Mouse (Mus musculus) limb, embryonic 15.5 days (tissue): ENCODE data around the gene Zbtb38. TPM values are rescaled to one million over a fixed set of nuclear protein-coding genes. Genes with fewer than 3 reads are reported as not detected.

Experiments used
- ATAC-seq: fragments of 200-750 bp; cut with Nextera tagmentation; 2 replicates; pipeline ENCODE4 v1.8.0; 2017; ENCODE audit warnings: low read depth, moderate TSS enrichment; ENCODE audit not compliant: insufficient number of reproducible peaks, low FRiP score, low TSS enrichment
- H3K27ac ChIP-seq: fragments of 300-500 bp; sonication (generic); 2 replicates; pipeline ENCODE4 v1.5.1; 2015; ENCODE audit warnings: moderate library complexity, mild to moderate bottlenecking, inconsistent platforms
- H3K27me3 ChIP-seq: fragments of 300-500 bp; sonication (generic); 2 replicates; pipeline ENCODE4 v1.6.1; 2015; ENCODE audit warnings: inconsistent platforms
- H3K36me3 ChIP-seq: fragments of 300-500 bp; sonication (generic); 2 replicates; pipeline ENCODE4 v1.6.1; 2015; ENCODE audit warnings: inconsistent platforms
- H3K4me1 ChIP-seq: fragments of 300-500 bp; sonication (generic); 2 replicates; pipeline ENCODE4 v1.6.1; 2015; ENCODE audit warnings: inconsistent platforms
- H3K4me2 ChIP-seq: fragments of 300-500 bp; sonication (generic); 2 replicates; pipeline ENCODE4 v1.6.1; 2015; ENCODE audit warnings: mild to moderate bottlenecking, inconsistent platforms
- H3K4me3 ChIP-seq: fragments of 300-500 bp; sonication (generic); 2 replicates; pipeline ENCODE4 v1.5.1; 2015; ENCODE audit warnings: mild to moderate bottlenecking, inconsistent platforms
- H3K9ac ChIP-seq: fragments of 300-500 bp; sonication (generic); 2 replicates; pipeline ENCODE4 v1.6.1; 2015; ENCODE audit warnings: inconsistent platforms
- H3K9me3 ChIP-seq: fragments of 300-500 bp; sonication (generic); 2 replicates; pipeline ENCODE4 v1.6.1; 2016; ENCODE audit warnings: inconsistent platforms
- WGBS: fragments of 180-500 bp; shearing (Covaris S2); methylation state at CpG from one replicate; pipeline ENCODE4 v1.1.7; 2015; 5-methylcytosine and 5-hydroxymethylcytosine counted together
- polyA plus RNA-seq: library from polyadenylated mRNA; unstranded; fragments of >200 nt; fragmentation: Nextera tagmentation; extraction: Ambion mirVana; gene quantifications from 2 replicates; pipeline ENCODE4 v1.2.1, GENCODE M21; 2015

The Zbtb38 gene
- polyA plus RNA-seq, 1 experiment from 2014 or later: 17.2 TPM

DNA sequence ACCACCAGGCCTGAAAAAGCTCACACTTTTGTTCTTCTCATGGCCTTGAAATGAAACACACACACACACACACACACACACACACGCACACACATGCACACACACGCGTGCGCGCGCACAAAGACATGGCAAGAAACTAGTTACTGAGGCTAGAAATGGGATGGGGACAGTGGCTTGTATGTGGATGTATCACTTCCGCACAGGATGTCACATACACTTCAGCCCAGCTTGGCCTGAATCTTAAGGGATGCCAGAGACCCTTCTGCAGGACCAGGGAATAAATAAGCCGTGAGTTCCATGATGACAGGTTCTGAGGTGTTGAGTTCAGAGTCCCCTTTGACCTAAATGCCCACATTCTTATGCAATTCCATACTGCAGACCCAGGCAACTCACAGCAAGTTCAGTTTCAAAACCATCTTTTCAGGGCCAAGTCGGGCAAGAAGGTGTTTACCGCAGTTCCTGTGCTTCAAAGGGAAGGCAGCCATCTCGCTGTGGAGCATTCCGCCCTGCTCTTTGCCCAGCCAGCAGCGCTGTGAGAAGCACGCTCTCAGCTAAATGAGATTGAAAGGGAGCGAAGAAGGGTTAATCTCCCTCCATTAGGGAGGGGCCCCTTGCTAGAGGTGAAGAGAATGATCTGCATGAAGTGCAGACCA, 11.8 kb downstream of the Zbtb38 start:
- Histone ChIP-seq H3K9me3 (no peaks in the 10 kb centered on the region), H3K4me1 (peaks cover 14% of the 10 kb centered on the region; the same call in 1 of the 2 replicates), H3K9ac (no peak overlapping the region), H3K27ac (0 out of 2 replicates have a peak overlapping the region, but pooled peaks have one; percentile 40), H3K4me2 (no peak overlapping the region), H3K4me3 (no peak overlapping the region), H3K36me3 (no peaks in the 10 kb centered on the region), H3K27me3 (no peaks in the 10 kb centered on the region)
- no peak for ATAC-seq
- WGBS: 67% methylated on average over 15 of the region's 15 CpGs

DNA sequence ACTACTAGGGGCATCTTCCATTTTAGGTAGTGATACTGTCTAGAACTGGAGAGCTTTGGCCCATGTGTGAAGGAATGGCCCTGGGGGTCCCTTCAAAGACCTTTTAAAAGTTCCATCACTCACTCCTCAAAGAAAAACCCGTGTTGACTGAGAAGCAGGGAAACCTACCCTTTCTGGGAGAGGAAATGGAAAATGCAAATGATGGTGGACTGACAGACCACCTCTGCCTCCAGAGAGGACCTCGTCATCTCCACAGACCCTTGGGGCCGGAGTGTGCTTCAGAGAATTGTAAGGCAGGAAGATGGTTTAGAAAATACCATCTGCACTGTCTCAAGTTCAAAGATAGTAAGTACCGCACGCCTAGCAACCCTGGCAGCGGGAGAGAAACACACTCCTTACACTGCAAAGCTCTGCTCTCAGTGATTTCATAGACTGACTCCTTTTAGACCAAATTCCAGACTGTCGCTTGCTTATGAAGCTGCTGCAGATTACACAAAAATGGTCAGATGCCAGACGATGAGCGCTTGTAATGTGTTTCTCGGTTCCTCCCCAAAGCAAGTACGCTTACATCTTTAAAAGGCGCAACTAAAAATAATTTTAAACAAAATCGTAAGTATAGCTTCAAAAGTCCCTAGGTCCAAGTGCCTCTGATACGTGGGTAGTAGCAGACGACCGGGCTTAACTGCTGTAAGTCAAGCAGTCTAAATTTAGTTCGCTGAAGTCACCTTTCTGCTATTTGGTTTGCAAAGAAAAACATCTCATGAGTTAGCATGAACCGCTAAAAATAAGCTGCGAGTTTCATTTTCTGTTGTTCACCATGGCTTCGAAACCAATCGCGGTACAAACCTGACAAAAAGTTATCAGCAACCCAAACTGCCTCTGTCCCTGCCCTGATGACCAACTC, 12.6 kb downstream of the Zbtb38 start:
- Histone ChIP-seq H3K36me3 (no peaks in the 10 kb centered on the region), H3K4me1 (peaks cover 17% of the 10 kb centered on the region; the same call in 1 of the 2 replicates), H3K27ac (0 out of 2 replicates have a peak overlapping the region, but pooled peaks have one; percentile 40), H3K27me3 (no peaks in the 10 kb centered on the region), H3K9ac (no peak overlapping the region), H3K9me3 (no peaks in the 10 kb centered on the region), H3K4me2 (no peak overlapping the region), H3K4me3 (no peak overlapping the region)
- WGBS: 73% methylated on average over 22 of the region's 22 CpGs
- ATAC-seq: no peak

DNA sequence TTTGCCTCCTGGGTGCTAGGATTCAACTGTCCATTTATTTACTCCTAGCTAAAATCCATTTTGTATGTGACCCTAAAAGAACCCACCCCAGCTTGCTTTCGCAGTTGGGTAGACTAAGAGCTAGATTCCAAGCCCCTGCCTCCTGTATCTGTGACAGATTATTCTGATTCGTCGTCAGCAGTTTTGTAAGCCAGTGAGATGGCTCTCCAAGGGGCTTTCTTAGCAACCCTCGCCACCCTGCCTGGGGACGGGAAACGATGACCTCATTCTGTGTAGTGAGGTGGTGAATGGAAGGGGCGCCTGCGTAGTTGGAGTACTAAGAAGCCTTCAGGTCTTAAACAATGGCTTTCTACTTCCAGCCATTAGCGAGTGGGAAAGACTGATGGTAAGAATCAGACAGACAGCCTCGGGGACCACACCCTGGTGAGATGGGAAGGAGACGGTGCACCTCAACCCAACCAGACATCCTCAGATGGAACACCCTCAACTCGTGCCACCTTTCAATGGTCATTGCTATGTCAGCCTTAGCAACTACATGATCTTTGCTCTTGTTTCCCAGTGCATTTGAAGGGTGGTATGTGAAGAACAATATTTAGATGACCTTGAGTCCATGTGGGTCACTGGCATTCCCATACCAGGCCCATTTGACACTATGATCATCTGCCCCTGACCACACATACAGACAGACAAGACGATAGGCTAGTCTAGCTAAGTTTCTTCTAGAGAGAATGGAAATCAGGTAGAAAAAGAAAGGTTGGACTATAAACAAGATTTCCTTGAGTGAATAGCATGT, 13.9 kb downstream of the Zbtb38 start:
- H3K36me3 ChIP-seq: no peaks in the 10 kb centered on the region
- peaks cover 17% of the 10 kb centered on the region; the same call in 1 of the 2 replicates for H3K4me1 ChIP-seq
- H3K9me3 ChIP-seq: no peaks in the 10 kb centered on the region
- H3K27me3 ChIP-seq: no peaks in the 10 kb centered on the region
- no peak overlapping the region for H3K4me3 ChIP-seq
- WGBS: 86% methylated on average over 13 of the region's 13 CpGs
- H3K4me2 ChIP-seq: no peak overlapping the region
- no peak overlapping the region for H3K9ac ChIP-seq
- no peak overlapping the region for H3K27ac ChIP-seq
- ATAC-seq: no peak

DNA sequence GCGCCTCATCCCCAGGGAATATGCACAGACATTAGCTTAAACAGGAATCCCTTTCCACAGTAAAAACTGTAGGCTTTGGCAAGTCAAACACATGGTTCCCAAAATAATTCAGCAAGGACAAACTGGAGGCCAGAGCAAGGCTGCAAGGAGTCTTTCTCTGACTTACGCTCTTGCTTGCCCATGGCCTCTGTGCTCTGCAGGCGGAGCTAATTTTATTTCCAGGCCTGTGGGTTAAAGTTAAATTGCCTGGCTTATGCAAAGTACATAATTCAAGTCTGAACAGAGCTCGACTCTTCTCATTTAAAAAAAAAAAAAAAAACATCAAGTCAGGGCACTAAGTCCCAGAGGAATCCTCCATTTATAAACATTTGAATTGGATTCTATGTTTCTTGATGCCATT, 16.7 kb downstream of the Zbtb38 start:
- no peak overlapping the region for H3K4me2 ChIP-seq
- no peak for ATAC-seq
- no peaks in the 10 kb centered on the region for H3K36me3 ChIP-seq
- WGBS: 33% methylated on average over 4 of the region's 4 CpGs
- H3K9ac ChIP-seq: no peak overlapping the region
- no peak overlapping the region for H3K4me3 ChIP-seq
- H3K9me3 ChIP-seq: no peaks in the 10 kb centered on the region
- H3K27me3 ChIP-seq: no peaks in the 10 kb centered on the region
- no peak overlapping the region for H3K27ac ChIP-seq
- peaks cover 11% of the 10 kb centered on the region; the same call in 1 of the 2 replicates for H3K4me1 ChIP-seq

DNA sequence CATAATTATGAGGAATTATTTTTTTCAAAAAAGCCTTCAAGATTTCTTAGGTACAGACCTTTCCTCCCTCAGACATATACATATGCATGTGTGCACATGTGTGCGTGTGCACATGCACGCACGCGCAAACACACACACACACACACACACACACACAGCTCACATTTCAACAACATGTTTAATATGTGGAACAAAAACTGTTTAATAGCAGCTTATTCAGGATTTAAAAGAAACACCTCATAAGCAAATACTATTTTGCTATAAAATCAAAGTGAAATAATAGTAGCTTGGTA, 19.3 kb downstream of the Zbtb38 start:
- H3K4me2 ChIP-seq: no peak overlapping the region
- H3K9ac ChIP-seq: no peak overlapping the region
- no peaks in the 10 kb centered on the region for H3K36me3 ChIP-seq
- H3K4me3 ChIP-seq: no peak overlapping the region
- no peak for ATAC-seq
- H3K9me3 ChIP-seq: no peaks in the 10 kb centered on the region
- no peak overlapping the region for H3K27ac ChIP-seq
- WGBS: 93% methylated on average over 4 of the region's 4 CpGs
- H3K4me1 ChIP-seq: 0 out of 2 replicates have a peak, but pooled peaks cover 4% of the 10 kb centered on the region
- H3K27me3 ChIP-seq: no peaks in the 10 kb centered on the region

DNA sequence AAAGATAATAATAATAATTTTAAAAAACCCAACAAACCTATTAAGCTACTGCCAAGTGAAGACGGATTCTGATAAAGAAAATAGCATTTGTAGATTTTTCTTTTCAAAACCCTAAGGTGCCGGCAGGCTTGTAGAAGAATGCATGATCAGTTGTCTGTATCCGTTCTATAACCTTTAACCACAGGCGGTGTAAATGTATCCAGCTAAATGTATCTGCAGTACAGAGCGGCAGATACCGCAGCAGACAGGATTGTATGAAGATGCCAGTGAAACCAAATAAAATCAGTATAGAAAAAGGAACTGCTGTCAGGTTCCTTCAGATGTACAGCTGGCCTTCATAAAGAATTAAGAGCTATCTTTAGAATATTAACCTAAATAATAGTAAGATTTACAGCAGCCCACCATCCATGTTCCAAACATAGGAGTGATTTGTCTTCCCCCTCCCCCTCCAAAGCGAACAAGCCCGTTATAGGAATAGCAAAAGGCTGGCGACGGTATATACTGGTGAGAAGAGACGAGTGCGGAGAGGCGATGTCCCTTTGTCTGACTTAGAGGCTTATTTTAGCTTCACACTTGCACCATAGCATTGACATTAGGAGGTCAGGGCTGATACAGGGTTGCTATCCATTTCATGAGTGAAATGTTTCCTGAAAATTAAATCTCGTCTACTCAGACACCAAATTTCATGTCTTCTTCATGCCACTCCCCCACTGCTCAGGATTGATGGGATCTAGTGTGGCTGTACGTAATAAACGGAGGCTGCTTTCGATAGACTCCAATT, 19.8 kb downstream of the Zbtb38 start:
- no peak overlapping the region for H3K4me3 ChIP-seq
- no peaks in the 10 kb centered on the region for H3K36me3 ChIP-seq
- peaks cover 10% of the 10 kb centered on the region for H3K4me1 ChIP-seq
- H3K9ac ChIP-seq: no peak overlapping the region
- no peak for ATAC-seq
- H3K27ac ChIP-seq: no peak overlapping the region
- H3K9me3 ChIP-seq: no peaks in the 10 kb centered on the region
- WGBS: 75% methylated on average over 17 of the region's 17 CpGs
- H3K27me3 ChIP-seq: no peaks in the 10 kb centered on the region
- no peak overlapping the region for H3K4me2 ChIP-seq

DNA sequence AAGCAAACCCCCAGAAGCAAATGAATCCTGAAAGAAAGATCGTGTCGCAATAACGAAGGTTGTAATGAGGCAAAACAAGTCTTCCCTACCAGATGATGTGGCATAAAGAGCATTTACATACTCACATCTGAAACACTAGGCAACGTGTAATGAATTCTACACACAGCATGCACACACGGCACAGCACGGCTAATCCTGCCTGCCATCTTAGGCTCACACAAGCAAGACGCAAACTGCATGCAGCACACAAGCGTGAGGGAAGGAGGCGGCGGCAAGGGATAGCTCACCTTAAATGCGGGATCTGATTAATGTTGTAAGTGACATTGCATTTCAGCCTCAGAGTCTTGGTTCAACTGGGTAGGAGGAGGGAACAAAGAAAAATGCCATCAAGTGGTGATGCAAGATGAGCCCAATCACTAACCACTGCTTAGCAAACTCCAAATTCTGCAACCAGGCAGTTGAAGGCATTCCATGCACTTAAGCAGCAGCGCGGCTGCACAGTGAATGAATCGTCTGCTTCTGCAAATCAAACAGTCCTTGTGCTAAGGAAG, 20.6 kb downstream of the Zbtb38 start:
- Histone ChIP-seq H3K27ac (no peak overlapping the region), H3K9me3 (no peaks in the 10 kb centered on the region), H3K4me1 (peaks cover 18% of the 10 kb centered on the region), H3K4me3 (no peak overlapping the region), H3K27me3 (no peaks in the 10 kb centered on the region), H3K4me2 (peak overlapping the region; percentile 15; the same call in 1 of the 2 replicates), H3K9ac (no peak overlapping the region), H3K36me3 (no peaks in the 10 kb centered on the region)
- ATAC-seq: no peak
- WGBS: 44% methylated on average over 14 of the region's 14 CpGs

DNA sequence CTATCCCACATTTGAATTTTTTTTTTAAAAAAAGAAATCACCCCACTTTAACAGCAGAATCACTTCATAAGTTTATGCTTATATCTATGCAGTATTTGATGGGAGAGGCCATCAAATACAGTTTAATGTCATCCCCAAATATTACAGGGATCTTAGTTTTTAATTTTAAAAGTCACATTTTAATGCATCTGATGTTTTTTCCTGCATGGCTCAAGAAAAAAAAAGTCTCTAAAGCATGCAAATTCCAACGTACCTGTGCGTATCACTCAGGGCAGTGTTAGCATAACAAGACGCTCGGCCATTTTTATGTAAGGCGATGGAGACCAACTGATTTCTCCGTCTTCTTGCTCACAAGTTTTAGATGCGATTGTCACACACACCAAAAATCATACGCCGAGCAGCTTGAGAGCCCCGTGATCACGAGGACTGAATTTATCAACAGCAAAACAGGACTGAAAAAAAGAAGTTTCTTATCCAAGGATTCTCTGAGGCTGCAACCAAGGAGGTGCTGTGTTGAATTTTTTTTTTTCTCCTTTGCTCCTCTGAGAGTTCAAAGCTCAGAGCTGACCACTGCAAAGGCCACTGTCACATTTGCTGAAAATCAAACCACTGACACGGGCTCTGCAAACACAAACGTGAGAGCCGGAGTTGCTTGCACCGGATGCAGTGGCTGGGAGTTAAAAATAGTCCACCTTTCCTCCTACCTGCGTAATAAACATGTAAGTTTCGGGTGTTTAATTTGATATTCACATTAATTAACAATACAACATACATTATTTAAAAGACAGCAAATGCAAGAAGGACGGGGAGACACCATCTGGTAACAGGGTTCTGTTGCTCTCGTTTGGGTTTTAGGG, 21.4 kb downstream of the Zbtb38 start:
- Histone ChIP-seq H3K27me3 (no peaks in the 10 kb centered on the region), H3K4me3 (no peak overlapping the region), H3K27ac (no peak overlapping the region), H3K9me3 (no peaks in the 10 kb centered on the region), H3K9ac (no peak overlapping the region), H3K36me3 (no peaks in the 10 kb centered on the region), H3K4me2 (no peak overlapping the region), H3K4me1 (peaks cover 24% of the 10 kb centered on the region)
- ATAC-seq: no peak
- 76% methylated on average over 19 of the region's 19 CpGs for WGBS

DNA sequence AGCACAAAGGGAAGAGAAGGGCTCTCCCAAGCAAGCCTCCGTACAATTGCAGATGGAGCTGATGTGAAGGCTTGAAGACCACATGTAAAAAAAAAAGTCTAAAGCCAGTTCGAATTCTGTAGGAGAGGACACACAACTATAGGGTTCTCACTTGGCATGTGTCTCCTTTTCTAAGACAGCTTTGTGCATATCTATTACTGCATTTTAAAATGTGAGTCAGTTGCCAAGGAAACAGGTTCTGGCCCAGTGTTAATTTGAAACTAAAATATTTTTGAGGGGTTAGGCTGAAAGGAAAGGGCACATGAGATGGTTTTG, 22.4 kb downstream of the Zbtb38 start:
- Histone ChIP-seq H3K4me1 (peaks cover 27% of the 10 kb centered on the region), H3K36me3 (no peaks in the 10 kb centered on the region), H3K27me3 (no peaks in the 10 kb centered on the region), H3K9ac (no peak overlapping the region), H3K27ac (no peak overlapping the region), H3K4me2 (no peak overlapping the region), H3K4me3 (no peak overlapping the region), H3K9me3 (no peaks in the 10 kb centered on the region)
- no peak for ATAC-seq
- WGBS: 85% methylated on average over 2 of the region's 2 CpGs

DNA sequence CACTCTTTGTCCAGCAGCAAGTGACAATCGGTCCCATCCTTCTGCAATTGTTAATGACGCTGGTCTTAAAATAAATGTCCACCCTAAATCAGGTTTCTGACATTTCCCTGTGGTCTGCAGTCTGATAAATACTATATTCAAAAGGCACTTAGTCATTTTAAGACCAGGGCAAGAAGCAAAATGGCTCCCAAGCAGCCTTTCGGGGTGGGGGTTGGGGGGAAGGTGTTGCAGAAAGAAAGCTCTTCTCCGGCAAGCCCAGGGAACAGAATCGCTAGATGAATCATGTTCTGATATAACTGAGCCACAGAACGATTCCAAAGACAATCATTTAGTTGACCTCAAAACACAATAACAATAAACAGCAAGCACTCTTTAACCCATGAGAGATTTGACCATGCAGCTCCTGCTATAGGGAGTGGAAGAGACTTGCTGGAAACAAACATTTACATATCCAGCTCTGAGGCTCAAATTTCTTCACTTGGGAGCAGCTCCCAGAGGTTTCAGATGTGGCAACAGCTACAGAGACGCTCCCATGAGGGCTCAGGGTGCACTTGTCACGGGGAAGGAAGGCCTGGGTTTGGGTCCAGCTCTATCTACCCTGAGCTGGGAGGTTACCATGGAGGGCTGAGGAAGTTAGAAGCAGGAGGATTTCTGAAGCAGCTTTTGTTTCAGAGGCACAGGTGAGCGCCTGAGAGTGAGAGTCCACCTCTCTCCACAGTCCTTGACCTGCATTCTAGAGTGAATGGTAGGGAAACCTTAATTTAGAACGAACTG, 22.9 kb downstream of the Zbtb38 start:
- 76% methylated on average over 10 of the region's 10 CpGs for WGBS
- Histone ChIP-seq H3K4me2 (no peak overlapping the region), H3K36me3 (no peaks in the 10 kb centered on the region), H3K9ac (no peak overlapping the region), H3K4me1 (peaks cover 27% of the 10 kb centered on the region), H3K27me3 (no peaks in the 10 kb centered on the region), H3K4me3 (no peak overlapping the region), H3K9me3 (no peaks in the 10 kb centered on the region), H3K27ac (no peak overlapping the region)
- ATAC-seq: no peak
